Mouse (Mus musculus) midbrain, embryonic 14.5 days (tissue): ENCODE measurements around the gene Pla2g4a. TPM values are rescaled to one million over a fixed set of nuclear protein-coding genes. Genes with fewer than 3 reads are reported as not detected.

Experiments used
- ATAC-seq: fragments of 200-750 bp; cut with Nextera tagmentation; 2 replicates; pipeline ENCODE4 v1.8.0; 2017; ENCODE audit warnings: moderate number of reproducible peaks, moderate library complexity; ENCODE audit not compliant: low FRiP score, low TSS enrichment
- DNase-seq: peaks from one replicate; pipeline ENCODE4 v3.0.0-alpha.2; 2015
- H3K27ac ChIP-seq: fragments of 300-500 bp; sonication (generic); replicated peaks from 2 replicates; pipeline ENCODE4 v1.5.1; 2014; ENCODE audit warnings: mild to moderate bottlenecking, low read depth, low read length, moderate library complexity
- H3K27me3 ChIP-seq: fragments of 300-500 bp; sonication (generic); 2 replicates; pipeline ENCODE4 v1.6.1; 2014; ENCODE audit warnings: low read length, control low read depth, mixed read lengths; ENCODE audit not compliant: control insufficient read depth, insufficient read depth
- H3K36me3 ChIP-seq: fragments of 300-500 bp; sonication (generic); 2 replicates; pipeline ENCODE4 v1.6.1; 2014; ENCODE audit warnings: low read length, control low read depth; ENCODE audit not compliant: control insufficient read depth, insufficient read depth
- H3K4me1 ChIP-seq: fragments of 300-500 bp; sonication (generic); 2 replicates; pipeline ENCODE4 v1.6.1; 2014; ENCODE audit warnings: mild to moderate bottlenecking, antibody characterized with exemption, low read length, control low read depth; ENCODE audit not compliant: control insufficient read depth, insufficient read depth
- H3K4me2 ChIP-seq: fragments of 300-500 bp; sonication (generic); 2 replicates; pipeline ENCODE4 v1.6.1; 2014; ENCODE audit warnings: mild to moderate bottlenecking, low read length, moderate library complexity
- H3K4me3 ChIP-seq: fragments of 300-500 bp; sonication (generic); replicated peaks from 2 replicates; pipeline ENCODE4 v1.5.1; 2014; ENCODE audit warnings: low read depth, low read length
- H3K9ac ChIP-seq: fragments of 300-500 bp; sonication (generic); replicated peaks from 2 replicates; pipeline ENCODE4 v1.6.1; 2014; ENCODE audit warnings: mild to moderate bottlenecking, low read length, moderate library complexity
- H3K9me3 ChIP-seq: fragments of 300-500 bp; sonication (generic); 2 replicates; pipeline ENCODE4 v1.6.1; 2016; ENCODE audit warnings: low read length, control low read depth, mixed read lengths; ENCODE audit not compliant: control insufficient read depth
- whole genome bisulfite sequencing: fragments of 180-500 bp; shearing (Covaris S2); extraction: QIAGEN DNeasy Blood & Tissue Kit; methylation state at CpG from one replicate; pipeline ENCODE4 v1.1.7; 2014; 5-methylcytosine and 5-hydroxymethylcytosine counted together
- polyA plus RNA-seq: library from polyadenylated mRNA; unstranded; fragments of >200 nt; fragmentation: Nextera tagmentation; extraction: Ambion mirVana; gene quantifications from 2 replicates; pipeline ENCODE4 v1.2.1, GENCODE M21; 2014

The Pla2g4a gene
- polyA plus RNA-seq, 1 experiment from 2014 or later: 1.0 TPM

DNA sequence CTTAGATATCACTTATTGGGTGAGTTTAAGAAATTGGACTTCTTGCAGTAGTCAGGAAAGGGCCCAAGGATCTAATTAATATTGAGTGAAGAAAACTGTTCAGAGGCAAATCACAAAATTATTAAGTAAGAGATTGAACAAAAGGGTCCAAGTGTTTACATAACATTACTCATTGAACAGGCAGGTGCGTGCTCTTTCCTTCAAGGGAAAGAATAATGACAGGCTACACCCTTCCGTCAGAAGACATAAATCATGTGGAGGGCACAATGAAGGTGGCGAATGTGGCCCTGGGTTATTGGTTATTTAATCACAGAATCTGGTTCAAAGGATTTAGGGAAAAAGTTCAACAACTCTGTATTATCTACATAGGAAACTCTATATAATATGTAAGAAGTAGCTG lies 82.9 kb downstream of the Pla2g4a start:
- Histone ChIP-seq H3K9me3 (no peaks in the 10 kb centered on the region), H3K36me3 (no peaks in the 10 kb centered on the region), H3K4me1 (no peaks in the 10 kb centered on the region), H3K4me3 (no peak overlapping the region), H3K4me2 (no peak overlapping the region), H3K9ac (no peak overlapping the region), H3K27me3 (no peaks in the 10 kb centered on the region), H3K27ac (no peak overlapping the region)
- DNase-seq: no peak
- 90% methylated on average over 3 of the region's 3 CpGs for WGBS
- no peak for ATAC-seq

DNA sequence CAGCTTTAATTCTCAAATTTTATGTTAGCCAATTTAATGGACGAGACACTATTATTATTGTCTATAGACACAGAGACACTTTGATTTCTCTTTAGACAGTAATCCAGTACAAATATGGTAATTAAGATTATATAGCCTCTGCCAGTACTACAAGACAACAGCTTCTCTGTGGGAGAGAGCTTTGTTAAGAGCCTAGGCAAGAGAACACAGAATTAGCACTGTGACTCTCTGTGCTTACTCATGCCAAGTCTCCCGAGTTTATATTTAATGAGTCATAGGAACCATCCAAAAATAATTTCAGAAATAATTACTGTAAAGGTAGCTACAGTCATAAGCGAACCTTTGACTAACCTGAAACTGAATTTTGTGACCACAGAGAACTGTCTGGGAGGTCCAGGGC lies 84.6 kb downstream of the Pla2g4a start:
- no peak for DNase-seq
- no peak for ATAC-seq
- WGBS: 79% methylated on average over 3 of the region's 3 CpGs
- Histone ChIP-seq H3K4me3 (no peak overlapping the region), H3K9ac (no peak overlapping the region), H3K4me1 (no peaks in the 10 kb centered on the region), H3K9me3 (no peaks in the 10 kb centered on the region), H3K36me3 (no peaks in the 10 kb centered on the region), H3K27me3 (no peaks in the 10 kb centered on the region), H3K27ac (no peak overlapping the region), H3K4me2 (no peak overlapping the region)

DNA sequence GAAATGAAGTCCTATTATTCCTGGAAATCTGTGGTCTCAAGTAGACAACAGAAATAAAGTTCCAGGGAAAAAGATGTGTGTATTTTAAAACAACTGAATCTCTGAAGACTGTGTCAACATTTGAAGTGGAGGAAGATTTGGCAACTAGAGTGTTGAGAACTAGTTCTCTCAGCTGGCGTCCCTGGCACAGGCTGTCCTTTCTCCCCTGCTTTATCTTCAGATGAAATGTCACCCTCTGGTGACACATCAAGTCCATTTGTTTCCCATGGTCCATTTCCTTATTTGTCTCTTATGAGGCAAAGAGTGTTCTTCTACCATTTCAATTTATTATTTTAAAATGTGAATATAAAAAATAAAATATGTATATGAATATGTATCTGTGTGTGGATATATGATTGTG lies 89.5 kb downstream of the Pla2g4a start:
- Histone ChIP-seq H3K9ac (no peak overlapping the region), H3K9me3 (no peaks in the 10 kb centered on the region), H3K27ac (no peak overlapping the region), H3K4me1 (no peaks in the 10 kb centered on the region), H3K4me2 (no peak overlapping the region), H3K27me3 (no peaks in the 10 kb centered on the region), H3K4me3 (no peak overlapping the region), H3K36me3 (no peaks in the 10 kb centered on the region)
- DNase-seq (no peak), ATAC-seq (no peak)
- 90% methylated on average over 1 of the region's 1 CpGs for WGBS

DNA sequence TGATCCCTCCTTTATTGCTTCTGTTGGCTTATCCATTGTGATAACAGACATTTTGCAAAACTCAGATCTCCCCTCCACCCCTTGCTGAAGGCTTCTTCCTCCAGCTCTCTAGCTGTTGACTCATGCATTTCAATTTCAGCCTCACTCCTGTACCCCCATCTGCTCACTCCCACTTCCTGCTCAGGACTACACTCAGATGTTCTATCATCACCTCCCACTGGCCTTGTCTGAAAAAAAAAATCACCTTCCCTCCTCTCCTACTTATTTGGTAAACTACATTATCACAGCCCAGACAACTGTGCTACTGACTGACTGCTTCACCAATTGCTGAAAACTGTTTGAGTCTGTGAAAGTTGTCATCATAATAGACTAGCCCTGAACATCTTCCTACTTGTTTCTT lies 93.8 kb downstream of the Pla2g4a start:
- Histone ChIP-seq H3K27ac (no peak overlapping the region), H3K36me3 (no peaks in the 10 kb centered on the region), H3K9ac (no peak overlapping the region), H3K27me3 (no peaks in the 10 kb centered on the region), H3K4me1 (no peaks in the 10 kb centered on the region), H3K9me3 (no peaks in the 10 kb centered on the region), H3K4me3 (no peak overlapping the region), H3K4me2 (no peak overlapping the region)
- ATAC-seq (no peak), DNase-seq (no peak)

DNA sequence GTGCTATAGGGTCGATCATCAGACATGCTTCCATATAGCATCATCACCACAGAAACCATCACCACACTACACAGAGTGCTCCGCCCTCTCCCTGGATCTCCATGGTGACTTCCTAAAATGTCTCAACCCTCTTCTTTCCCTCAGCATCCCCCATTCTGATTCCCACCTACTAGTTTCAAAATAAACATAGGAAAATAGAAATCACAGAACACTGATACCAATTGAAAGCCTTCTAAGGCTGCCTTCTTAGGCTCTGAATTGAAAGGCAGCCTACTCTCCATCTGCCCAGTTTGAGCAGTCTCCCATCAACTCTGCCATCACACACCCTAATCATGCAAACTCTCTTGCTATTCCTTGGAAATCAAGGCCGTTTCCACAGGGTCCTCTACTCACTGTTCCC lies 94.9 kb downstream of the Pla2g4a start:
- no peak overlapping the region for H3K4me3 ChIP-seq
- H3K4me2 ChIP-seq: no peak overlapping the region
- DNase-seq: no peak
- no peaks in the 10 kb centered on the region for H3K36me3 ChIP-seq
- H3K27ac ChIP-seq: no peak overlapping the region
- 92% methylated on average over 3 of the region's 3 CpGs for WGBS
- ATAC-seq: no peak
- no peak overlapping the region for H3K9ac ChIP-seq
- H3K9me3 ChIP-seq: no peaks in the 10 kb centered on the region
- no peaks in the 10 kb centered on the region for H3K27me3 ChIP-seq
- no peaks in the 10 kb centered on the region for H3K4me1 ChIP-seq

DNA sequence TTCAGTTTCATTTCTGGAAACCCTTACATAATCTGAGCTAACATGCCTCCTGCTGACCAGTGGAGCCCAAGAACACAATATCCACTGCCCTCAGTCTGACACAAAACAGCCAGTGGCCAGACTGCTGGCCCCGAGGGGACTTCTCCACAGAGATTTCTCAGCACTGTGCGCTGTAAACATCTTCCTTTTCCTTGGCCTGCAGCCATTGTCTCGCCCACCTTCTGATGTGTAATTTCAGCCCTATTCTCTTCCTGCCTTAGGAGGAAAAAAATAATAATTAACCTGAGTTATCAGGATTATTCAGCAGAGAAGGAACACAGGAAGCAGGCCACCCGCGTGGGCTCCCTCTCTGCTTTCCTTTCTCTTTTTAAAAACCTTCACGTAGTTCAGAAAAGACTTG lies 98.3 kb downstream of the Pla2g4a start:
- H3K4me3 ChIP-seq: no peak overlapping the region
- H3K36me3 ChIP-seq: no peaks in the 10 kb centered on the region
- peak; percentile 10 for DNase-seq
- H3K4me2 ChIP-seq: no peak overlapping the region
- WGBS: 67% methylated on average over 6 of the region's 6 CpGs
- no peak overlapping the region for H3K27ac ChIP-seq
- no peaks in the 10 kb centered on the region for H3K4me1 ChIP-seq
- no peaks in the 10 kb centered on the region for H3K9me3 ChIP-seq
- H3K27me3 ChIP-seq: no peaks in the 10 kb centered on the region
- ATAC-seq: no peak
- H3K9ac ChIP-seq: no peak overlapping the region

DNA sequence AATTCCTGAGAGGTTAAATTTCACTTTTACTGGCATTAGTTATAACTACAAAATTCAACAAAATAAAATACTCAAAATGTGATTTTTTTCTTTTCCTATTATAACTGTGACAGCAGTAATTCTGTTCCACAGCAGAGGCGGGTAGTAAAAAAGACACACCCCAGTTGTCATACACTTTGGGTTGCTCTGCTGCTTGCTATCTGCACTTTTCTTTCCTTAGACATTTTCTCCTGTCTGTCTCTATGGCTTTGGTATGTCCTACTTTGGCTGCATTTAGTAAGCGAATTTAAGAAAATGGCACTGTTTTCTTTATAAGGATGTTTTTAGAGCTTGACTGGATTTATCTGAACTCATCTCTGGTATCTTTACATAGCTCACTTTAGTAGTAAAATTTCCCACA lies 98.9 kb downstream of the Pla2g4a start:
- ATAC-seq (no peak), DNase-seq (no peak)
- Histone ChIP-seq H3K36me3 (no peaks in the 10 kb centered on the region), H3K4me3 (no peak overlapping the region), H3K27me3 (no peaks in the 10 kb centered on the region), H3K9ac (no peak overlapping the region), H3K4me1 (no peaks in the 10 kb centered on the region), H3K4me2 (no peak overlapping the region), H3K9me3 (no peaks in the 10 kb centered on the region), H3K27ac (no peak overlapping the region)
- WGBS: 87% methylated on average over 2 of the region's 2 CpGs

DNA sequence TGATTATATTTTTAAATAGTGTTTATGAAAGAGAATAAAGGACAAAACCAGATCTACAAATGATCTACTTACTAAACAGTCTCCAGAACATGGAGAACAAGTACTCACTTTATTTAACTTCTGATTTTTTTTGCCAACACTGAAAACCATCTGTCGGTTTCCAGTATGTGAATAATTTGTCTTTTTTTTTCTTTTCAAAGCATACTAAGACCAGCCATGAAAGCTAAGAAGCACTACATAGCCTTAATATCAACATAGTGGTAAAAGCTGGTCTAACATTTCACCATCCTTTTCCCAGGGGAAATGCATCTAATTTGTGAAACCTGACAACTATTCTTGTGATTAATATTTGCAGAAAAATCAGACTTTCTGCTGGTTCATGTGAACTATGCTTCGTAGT lies 99.5 kb downstream of the Pla2g4a start:
- WGBS: 89% methylated on average over 2 of the region's 2 CpGs
- DNase-seq (no peak), ATAC-seq (no peak)
- H3K4me2 ChIP-seq: no peak overlapping the region
- no peak overlapping the region for H3K4me3 ChIP-seq
- no peak overlapping the region for H3K9ac ChIP-seq
- no peaks in the 10 kb centered on the region for H3K36me3 ChIP-seq
- no peaks in the 10 kb centered on the region for H3K27me3 ChIP-seq
- no peaks in the 10 kb centered on the region for H3K4me1 ChIP-seq
- no peak overlapping the region for H3K27ac ChIP-seq
- no peaks in the 10 kb centered on the region for H3K9me3 ChIP-seq

DNA sequence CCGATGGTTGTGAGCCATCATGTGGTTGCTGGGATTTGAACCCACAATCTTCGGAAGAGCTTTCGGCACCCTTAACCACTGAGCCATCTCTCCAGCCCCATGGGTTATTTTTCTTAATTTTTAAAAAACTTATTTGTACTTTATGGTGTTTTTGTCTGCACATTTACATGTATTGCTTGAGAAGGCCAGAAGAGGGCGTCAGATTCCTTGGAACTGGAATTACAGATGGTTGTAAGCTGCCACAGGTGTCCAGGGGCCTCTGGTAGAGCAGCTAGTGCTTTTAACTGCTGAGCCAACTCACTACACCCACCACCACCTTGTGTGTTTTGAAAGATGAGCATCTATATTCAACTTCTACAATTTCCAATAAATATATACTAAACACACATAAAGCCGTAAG lies 102.4 kb downstream of the Pla2g4a start:
- Histone ChIP-seq H3K4me1 (no peaks in the 10 kb centered on the region), H3K36me3 (no peaks in the 10 kb centered on the region), H3K9ac (no peak overlapping the region), H3K27me3 (no peaks in the 10 kb centered on the region), H3K4me3 (no peak overlapping the region), H3K27ac (no peak overlapping the region), H3K4me2 (no peak overlapping the region), H3K9me3 (no peaks in the 10 kb centered on the region)
- no peak for DNase-seq
- 77% methylated on average over 5 of the region's 5 CpGs for WGBS
- no peak for ATAC-seq
